Mouse (Mus musculus): ENCODE data around the gene Zfp277. TPM values are rescaled to one million over a fixed set of nuclear protein-coding genes. Genes with fewer than 3 reads are reported as not detected.

Zfp277 gene
- polyA plus RNA-seq, 1 experiment = 22.1 TPM

GRCm38 (mm10) chr12:40445206-40445605 lies 496 bp downstream of the Zfp277 start:
- DNase-seq (ENCODE audit: low spot score) = no peak

GRCm38 (mm10) chr12:40438049-40438448 lies 7.7 kb downstream of the Zfp277 start:
- no peak for DNase-seq (ENCODE audit: low spot score)

GRCm38 (mm10) chr12:40434101-40434500 lies 11.6 kb downstream of the Zfp277 start:
- no peak for DNase-seq (ENCODE audit: low spot score)

DNA sequence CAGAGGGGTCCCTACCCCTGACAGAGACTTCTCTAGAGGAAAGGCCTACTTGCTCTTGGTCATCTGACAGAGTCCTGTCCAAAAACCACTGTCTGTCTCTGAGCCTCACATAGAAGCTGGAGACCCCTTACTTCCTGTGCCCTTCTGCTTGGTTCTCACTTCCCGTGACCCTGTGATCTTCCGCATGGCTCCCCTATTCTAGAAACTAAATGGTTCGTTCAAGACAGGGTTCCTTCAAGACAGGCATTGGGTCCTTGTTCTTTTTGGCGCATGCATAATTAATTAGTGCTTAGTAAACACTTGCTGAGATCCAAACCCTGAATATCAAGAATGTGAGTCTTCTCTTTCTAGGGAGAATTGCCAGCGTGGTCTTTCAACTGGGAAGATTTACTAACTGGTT lies 14.6 kb downstream of the Zfp277 start:
- no peak for DNase-seq (ENCODE audit: low spot score)

GRCm38 (mm10) chr12:40429976-40430375 lies 15.7 kb downstream of the Zfp277 start:
- DNase-seq (ENCODE audit: low spot score) = no peak

DNA sequence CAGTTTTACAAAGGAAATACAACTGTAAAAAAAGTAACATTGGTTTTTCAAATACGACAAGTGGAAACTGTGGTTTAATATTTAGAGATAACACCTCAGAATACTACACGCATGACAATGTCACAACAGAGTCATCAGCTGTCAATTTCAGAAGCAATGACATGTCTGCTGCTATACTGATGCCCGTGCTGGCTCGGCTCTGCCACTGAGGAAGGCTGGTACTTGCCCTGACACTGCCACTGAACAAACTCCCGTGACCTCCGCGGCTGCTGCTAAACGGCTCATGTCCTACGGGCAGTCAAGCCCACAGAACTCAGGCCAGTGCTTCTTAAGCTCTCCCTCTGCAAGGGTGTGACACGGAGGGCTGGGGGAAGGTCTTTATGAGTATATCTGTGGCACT lies 18.1 kb downstream of the Zfp277 start:
- no peak for DNase-seq (ENCODE audit: low spot score)

- DNase-seq (ENCODE audit: low spot score) = no peak
Observed at GRCm38 (mm10) chr12:40424991-40425390, 20.7 kb downstream of the Zfp277 start.

- DNase-seq (ENCODE audit: low spot score) = no peak
Observed at GRCm38 (mm10) chr12:40417257-40417656, 28.4 kb downstream of the Zfp277 start.

DNA sequence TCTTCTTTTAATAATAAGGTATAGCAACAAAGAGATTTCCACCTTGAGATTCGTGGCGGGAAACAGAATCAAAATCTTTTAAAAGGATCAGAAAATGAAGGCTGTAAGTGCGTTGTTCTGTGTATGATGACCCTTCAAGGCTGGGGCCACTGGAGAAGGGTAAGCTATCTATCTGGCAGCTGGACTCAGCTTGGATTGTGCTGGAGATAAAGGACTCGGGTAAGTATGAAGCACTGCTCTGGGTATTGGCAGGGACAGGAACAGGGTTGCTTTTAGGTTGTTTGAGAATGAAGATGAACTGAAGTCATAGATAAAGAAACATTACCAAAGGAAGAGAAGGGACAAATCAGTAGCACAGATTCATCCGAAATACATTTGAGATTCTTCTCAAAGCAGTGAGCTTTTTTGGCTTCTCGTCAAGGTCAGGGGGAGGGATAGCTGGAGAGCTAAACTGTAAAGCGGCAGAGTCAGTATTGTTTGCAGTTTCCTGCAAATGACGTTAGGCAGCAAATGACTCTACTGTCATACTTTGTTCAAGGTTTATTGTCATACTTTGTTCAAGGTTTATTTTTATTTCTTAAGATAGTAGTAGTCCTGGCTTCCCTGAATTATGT lies 30.3 kb downstream of the Zfp277 start:
- DNase-seq (ENCODE audit: low spot score) = no peak

DNA sequence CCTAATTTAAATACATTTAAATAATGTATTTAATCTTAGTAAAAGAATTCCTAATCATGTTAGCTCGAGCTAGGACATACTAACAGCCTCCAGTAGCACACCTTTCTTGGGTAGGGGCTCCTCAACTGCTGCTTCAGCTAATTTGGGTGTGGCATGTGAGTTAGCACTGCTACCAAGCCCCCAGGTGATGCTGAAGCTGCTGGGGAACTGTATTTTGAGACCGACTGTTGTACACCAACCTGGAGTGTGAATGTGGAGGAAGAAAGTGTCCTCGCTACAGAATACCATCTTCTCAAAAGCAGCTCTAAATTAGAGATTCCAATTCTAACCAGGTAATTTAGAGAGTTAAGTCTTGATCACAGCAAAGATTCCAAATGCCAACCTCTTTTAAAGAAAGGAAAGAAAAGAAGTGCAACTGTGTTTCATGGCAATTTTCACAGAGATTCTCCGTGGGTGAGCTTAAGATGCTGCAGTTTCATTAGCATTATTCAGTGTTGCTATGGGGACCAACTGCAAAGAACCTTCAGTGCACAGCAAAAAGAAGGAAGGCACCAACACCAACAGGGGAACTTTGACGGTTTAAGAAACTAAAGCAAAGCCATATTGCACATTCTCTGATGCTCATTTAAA lies 30.9 kb downstream of the Zfp277 start:
- no peak for DNase-seq (ENCODE audit: low spot score)

DNA sequence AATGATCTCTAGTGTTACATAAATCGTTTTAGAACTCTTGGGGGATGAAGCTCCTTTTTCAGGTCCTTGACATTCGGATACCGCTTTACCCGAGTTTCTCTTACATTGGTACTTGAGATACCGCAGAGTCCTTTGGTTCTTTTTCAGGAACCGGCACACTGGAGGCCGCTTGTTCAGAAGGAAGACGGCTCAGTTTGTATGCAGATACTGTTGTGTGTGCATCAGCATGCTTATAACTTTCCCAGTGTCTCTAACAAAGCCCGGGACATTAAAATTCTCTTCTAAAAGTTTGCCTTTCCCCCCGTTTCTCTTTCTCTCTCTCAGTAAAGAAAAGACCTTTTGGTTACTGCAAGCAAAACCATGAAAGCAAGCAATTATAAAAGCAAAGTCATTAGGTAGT lies 45.9 kb downstream of the Zfp277 start:
- no peak for DNase-seq (ENCODE audit: low spot score)

- no peak for DNase-seq (ENCODE audit: low spot score)
Observed at GRCm38 (mm10) chr12:40399386-40399785, 46.3 kb downstream of the Zfp277 start.

- DNase-seq (ENCODE audit: low spot score) = no peak
Observed at GRCm38 (mm10) chr12:40398916-40399315, 46.8 kb downstream of the Zfp277 start.

- DNase-seq (ENCODE audit: low spot score) = no peak
Observed at GRCm38 (mm10) chr12:40392869-40393268, 52.8 kb downstream of the Zfp277 start.

- no peak for DNase-seq (ENCODE audit: low spot score)
Observed at GRCm38 (mm10) chr12:40391262-40391661, 54.4 kb downstream of the Zfp277 start.

GRCm38 (mm10) chr12:40387786-40388185 lies 57.9 kb downstream of the Zfp277 start:
- no peak for DNase-seq (ENCODE audit: low spot score)

DNA sequence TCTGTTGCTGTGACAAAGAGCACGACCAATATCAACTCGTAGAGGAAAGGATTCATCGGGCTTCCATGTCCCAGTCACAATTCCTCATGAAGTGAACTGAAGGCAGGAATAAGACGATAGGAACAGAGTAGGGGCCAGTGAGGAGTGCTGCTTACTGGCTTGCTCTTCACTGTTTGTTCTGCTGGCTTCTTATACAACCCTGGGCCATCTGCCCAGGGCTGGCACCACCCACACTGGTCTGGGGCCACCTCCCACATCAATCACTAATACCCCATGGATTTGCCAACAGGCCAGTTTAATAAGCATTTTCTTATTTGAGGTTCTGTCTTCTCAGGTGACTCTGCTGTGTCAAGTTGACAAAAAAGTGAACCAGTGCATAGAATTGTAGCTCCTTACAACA lies 60.4 kb downstream of the Zfp277 start:
- no peak for DNase-seq (ENCODE audit: low spot score)

GRCm38 (mm10) chr12:40383718-40384117 lies 62.0 kb downstream of the Zfp277 start:
- no peak for DNase-seq (ENCODE audit: low spot score)

- no peak for DNase-seq (ENCODE audit: low spot score)
Observed at GRCm38 (mm10) chr12:40382539-40382938, 63.2 kb downstream of the Zfp277 start.

DNA sequence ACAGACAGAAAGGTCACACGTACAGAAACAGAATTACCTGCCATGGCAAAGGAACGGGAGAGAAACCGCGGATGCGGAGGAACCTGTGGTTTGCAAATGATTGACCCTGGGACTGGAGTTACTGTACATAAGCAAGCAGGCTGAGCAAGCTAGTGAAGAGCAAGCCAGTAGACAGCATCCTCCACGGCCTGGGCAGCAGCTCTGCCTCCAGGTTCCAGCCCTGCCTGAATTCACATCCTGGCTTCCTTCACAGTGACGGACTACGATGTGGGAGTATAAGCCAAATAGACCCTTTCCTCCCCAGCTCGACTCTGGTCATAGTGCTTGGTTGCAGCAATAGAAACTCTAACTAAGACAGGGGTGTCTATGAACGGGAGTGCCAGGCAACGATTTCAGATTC lies 63.9 kb downstream of the Zfp277 start:
- no peak for DNase-seq (ENCODE audit: low spot score)

DNA sequence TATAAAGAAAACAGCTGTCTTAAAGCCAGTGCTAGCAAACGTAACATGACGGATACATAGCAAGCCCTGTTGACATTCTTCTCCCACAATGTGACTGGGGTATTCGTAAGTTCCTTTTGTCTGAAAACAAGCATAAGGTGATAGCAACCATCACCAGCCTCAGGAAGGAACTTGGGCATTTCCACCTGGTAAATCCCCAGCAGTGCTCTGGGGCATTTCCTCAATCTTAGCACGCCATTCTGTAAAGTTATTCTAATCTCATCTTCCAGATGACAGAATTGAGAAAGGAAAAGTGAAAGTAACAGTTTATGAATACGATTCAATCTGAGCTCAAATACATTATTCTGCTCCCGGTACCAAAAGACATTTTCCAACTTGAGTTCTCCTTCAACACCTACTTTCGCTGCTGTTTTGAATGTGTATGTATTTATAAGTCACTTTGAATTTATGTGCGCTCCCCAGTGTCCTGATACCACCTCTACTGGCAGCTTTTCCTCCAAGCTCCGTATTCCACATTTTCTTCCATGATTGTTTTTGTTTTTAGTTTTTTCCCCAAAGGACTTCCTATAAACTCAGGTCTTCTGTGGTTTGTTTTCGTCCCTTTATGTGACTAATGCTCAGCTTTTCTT lies 64.4 kb downstream of the Zfp277 start:
- DNase-seq (ENCODE audit: low spot score) = no peak

DNA sequence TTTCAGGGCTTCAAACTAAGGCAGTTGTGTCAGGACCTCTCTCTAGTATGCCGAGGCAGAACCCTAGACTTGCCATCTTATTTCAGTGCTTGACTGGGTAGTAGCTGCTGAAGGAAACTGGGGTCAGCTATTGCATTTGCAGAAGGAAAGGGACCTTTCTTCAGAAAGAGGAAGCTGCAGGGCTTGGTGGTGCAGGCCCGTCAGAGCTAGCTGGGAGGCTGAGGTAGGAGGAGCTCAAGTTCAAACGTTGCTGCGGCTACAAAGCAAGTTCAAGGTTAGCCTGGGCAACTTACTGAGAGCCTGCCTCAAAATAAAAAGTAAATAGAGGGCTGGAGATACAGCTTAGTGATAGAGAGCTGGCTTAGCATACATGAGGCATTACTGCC lies 66.2 kb downstream of the Zfp277 start:
- no peak for DNase-seq (ENCODE audit: low spot score)
